Mouse (Mus musculus): ENCODE measurements around the gene Calml3.
"Not testable (repeated sequence)": the region's sequence is repeated elsewhere in the genome, so short reads cannot be mapped to it uniquely, and the experiment has no call there.

Gene Calml3

GRCm38 (mm10) chr13:3804186-3804585, at the start of gene Calml3:
TSS of gene Calml3 (minus strand) at chr13:3804316.
- no peak for DNase-seq (ENCODE audit: low spot score)

GRCm38 (mm10) chr13:3850330-3850729, 46.2 kb upstream of the Calml3 start:
- no peak for DNase-seq (ENCODE audit: low spot score)

GRCm38 (mm10) chr13:3840662-3841061, 36.5 kb upstream of the Calml3 start:
- DNase-seq (ENCODE audit: low spot score), result not testable (repeated sequence)

GRCm38 (mm10) chr13:3837312-3837807, 33.2 kb upstream of the Calml3 start, which contains the start of gene Calm4:
TSS of gene Calm4 (plus strand) at chr13:3837757.
- not testable (repeated sequence) for DNase-seq (ENCODE audit: low spot score)

GRCm38 (mm10) chr13:3833644-3834043, 29.5 kb upstream of the Calml3 start:
- not testable (repeated sequence) for DNase-seq (ENCODE audit: low spot score)

GRCm38 (mm10) chr13:3832450-3832849, 28.3 kb upstream of the Calml3 start:
- no peak for DNase-seq (ENCODE audit: low spot score)

GRCm38 (mm10) chr13:3831994-3832393, 27.9 kb upstream of the Calml3 start:
- no peak for DNase-seq (ENCODE audit: low spot score)

- no peak for DNase-seq (ENCODE audit: low spot score)
These were observed 27.4 kb upstream of the Calml3 start for GRCm38 (mm10) chr13:3831546-3831945.

- DNase-seq (ENCODE audit: low spot score), result no peak
These were observed 21.6 kb upstream of the Calml3 start for GRCm38 (mm10) chr13:3825726-3826125.

GRCm38 (mm10) chr13:3822105-3822504, 18.0 kb upstream of the Calml3 start:
- no peak for DNase-seq (ENCODE audit: low spot score)

GRCm38 (mm10) chr13:3818740-3819076, 14.6 kb upstream of the Calml3 start:
- DNase-seq (ENCODE audit: low spot score), result no peak

- no peak for DNase-seq (ENCODE audit: low spot score)
These were observed 14.1 kb upstream of the Calml3 start for GRCm38 (mm10) chr13:3818012-3818739.

- DNase-seq (ENCODE audit: low spot score), result no peak
These were observed 3.2 kb upstream of the Calml3 start for GRCm38 (mm10) chr13:3807131-3807827.

- no peak for DNase-seq (ENCODE audit: low spot score)
These were observed 1.5 kb upstream of the Calml3 start for GRCm38 (mm10) chr13:3805638-3806037.

- no peak for DNase-seq (ENCODE audit: low spot score)
These were observed 1.0 kb upstream of the Calml3 start for GRCm38 (mm10) chr13:3805132-3805531.

- DNase-seq (ENCODE audit: low spot score), result no peak
These were observed 4.7 kb downstream of the Calml3 start for GRCm38 (mm10) chr13:3799386-3799785.

- DNase-seq (ENCODE audit: low spot score), result no peak
These were observed 5.4 kb downstream of the Calml3 start for GRCm38 (mm10) chr13:3798751-3799150.

- DNase-seq (ENCODE audit: low spot score), result no peak
These were observed 7.5 kb downstream of the Calml3 start for GRCm38 (mm10) chr13:3796649-3797048.

GRCm38 (mm10) chr13:3789531-3789930, 14.6 kb downstream of the Calml3 start:
- no peak for DNase-seq (ENCODE audit: low spot score)

GRCm38 (mm10) chr13:3788588-3788987, 15.5 kb downstream of the Calml3 start:
- no peak for DNase-seq (ENCODE audit: low spot score)

GRCm38 (mm10) chr13:3787644-3788043, 16.5 kb downstream of the Calml3 start:
- no peak for DNase-seq (ENCODE audit: low spot score)

GRCm38 (mm10) chr13:3787102-3787501, 17.0 kb downstream of the Calml3 start:
- DNase-seq (ENCODE audit: low spot score), result no peak

- no peak for DNase-seq (ENCODE audit: low spot score)
These were observed 20.5 kb downstream of the Calml3 start for GRCm38 (mm10) chr13:3783621-3784020.

Data from ovary, postnatal 36 days (tissue).